Mouse (Mus musculus) spleen, adult 10 weeks (tissue): ENCODE measurements around the gene Mogs. TPM values are rescaled to one million over a fixed set of nuclear protein-coding genes. Genes with fewer than 3 reads are reported as not detected.

Experiments used
- polyA plus RNA-seq: library from polyadenylated mRNA; stranded (reverse); fragments of 350-450 nt; fragmentation: Illumina TruSeq; extraction: RNeasy Lipid Tissue Mini Kit (QIAGEN cat#74804); gene quantifications from one replicate; pipeline ENCODE4 v1.2.3, GENCODE M21; 2015; ENCODE audit warnings: low replicate concordance; ENCODE audit not compliant: insufficient read depth

Gene Mogs
- polyA plus RNA-seq = 22.9 TPM

DNA sequence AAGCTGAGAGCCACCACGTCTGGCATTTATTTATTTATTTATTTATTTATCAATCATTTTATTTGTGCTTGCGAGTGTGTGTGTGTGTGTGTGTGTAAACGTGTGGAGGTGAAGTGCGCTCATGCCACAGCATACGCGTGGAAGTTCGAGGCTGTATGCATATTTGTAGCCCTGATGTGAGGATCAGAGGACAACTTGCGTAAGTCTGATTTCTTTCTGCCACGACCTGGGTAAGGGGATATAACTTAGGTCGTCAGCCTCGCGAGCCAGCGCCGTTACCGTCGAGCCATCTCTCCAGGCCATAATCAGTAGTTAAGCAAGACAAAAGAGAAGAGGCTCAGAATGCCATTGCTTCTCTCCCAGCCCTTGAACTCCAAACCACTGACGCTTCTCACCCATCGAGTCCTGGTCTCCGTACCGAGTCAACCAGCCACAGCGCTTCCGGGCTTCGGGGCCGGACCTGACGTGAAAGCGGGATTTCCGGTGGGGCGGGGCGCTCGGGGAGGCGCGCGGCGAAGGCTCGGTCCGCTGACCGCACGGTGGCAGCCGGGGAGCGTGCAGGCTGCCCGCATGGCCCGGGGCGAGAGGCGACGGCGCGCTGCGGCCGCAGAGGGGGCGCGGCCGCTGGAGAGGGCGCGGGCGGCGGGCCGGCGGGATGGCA lies at the start of gene Mogs:
TSS of gene Mogs (plus strand) at position 486 of the 661 bp plus-strand sequence.

DNA sequence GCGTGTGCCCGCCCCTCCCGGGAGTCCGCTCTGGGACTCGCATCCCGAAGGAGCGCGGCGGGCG lies 45.2 kb upstream of the Mogs start, which contains the start of gene Tlx2:
TSS of gene Tlx2 (minus strand) at position 47 of the 64 bp plus-strand sequence.

DNA sequence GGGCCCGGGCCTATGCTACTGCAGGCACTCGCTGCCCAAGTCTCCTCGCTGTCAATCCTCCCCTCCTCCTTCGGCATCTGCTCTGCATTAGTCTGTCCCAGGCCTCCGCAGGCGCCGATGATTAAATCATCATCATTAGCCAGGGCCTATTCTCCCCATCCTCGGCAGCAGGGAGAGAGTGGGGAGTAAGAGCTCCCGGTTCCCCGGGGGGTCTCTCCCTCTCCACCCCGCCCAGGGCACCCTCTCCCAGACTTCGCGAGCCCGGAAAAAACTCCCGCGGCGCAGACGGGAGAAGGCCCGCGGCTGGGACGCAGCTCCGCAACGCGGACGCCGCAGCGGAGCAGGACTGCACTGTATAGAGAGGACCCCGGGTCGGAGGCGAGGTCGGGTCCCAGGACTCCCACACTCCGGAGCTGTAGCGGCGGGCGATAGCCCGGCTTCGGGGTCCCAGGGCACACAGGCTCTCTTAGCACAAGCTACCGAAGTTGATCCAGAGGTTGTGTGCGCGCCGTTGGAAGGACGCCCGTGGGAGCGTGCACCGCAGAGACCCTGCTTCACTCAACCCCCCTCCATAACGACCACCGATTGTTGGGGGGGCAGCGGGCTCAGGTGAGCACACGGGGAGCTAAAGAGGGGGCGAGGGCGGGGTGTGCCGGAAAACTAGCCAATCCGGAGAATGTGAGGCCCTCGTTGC lies 37.5 kb upstream of the Mogs start, which contains the start of gene Pcgf1:
TSS of gene Pcgf1 (plus strand) at position 240 of the 694 bp plus-strand sequence.

DNA sequence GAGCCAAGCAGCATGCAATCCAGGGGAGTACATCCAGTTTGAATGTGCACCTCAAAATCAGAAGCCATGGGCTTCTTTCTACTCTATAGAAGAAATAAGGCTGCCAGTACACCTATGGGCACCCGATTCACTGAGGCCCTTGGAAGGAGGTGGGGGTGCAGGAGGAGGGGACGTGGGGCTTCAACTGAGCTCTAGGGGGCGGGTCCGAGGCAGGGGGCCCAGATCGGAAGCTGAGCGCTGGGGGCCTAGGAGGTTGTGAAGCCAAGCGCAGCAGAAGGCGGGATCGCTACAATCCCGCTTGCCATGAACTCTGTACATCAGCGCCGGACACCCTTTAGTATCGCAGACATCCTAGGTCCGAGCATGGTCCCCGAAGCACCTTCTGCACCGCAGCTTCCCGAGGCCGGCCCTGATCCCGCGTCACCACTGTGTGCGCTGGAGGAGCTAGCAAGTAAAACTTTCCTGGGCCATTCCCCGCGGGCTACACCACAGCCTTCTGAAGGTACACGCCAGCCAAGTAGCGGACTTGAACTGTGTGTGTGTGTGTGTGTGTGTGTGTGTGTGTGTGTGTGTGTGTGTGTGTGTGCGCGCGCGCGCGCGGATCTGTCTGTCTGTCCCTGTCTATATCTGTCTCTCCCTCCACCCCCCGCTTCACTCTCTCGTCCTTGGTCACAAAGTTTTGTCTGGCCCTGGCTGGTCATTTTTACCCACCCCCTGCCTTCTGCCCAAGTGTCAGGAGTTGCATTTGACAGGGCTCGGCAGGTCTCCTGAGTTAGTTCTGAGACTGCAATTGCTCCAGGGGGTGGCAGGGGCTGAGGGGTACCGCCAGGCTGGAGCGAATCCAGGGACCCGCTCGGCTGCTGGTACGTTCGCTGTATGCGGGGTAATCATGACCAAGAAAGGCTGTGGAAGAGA lies 28.9 kb upstream of the Mogs start, which contains the start of gene Lbx2:
TSS of gene Lbx2 (plus strand) at position 247 of the 915 bp plus-strand sequence.

DNA sequence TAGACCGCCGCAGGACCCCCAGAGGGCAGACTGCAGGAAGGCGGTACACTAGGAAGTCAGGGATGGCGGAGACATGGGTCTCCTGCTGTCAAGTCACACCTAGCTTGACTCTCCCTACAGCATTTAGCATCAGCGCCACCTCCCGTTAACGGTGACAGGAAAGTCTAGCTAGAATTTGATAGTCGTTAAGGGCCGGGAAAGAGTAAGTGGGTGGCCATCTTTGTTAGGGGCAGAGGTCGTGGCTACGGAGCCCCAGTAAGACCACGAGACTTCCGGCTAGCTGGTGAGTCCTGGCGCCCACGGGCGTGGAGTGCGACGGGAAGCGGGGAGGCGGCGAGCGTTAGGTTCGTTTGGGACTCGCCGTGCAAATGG lies 14.0 kb upstream of the Mogs start, which contains the start of the genes Ccdc142 and Gm42688:
TSS of gene Ccdc142 (plus strand) at position 286 of the 372 bp plus-strand sequence.
TSS of gene Gm42688 (plus strand) at position 302 of the 372 bp plus-strand sequence.

DNA sequence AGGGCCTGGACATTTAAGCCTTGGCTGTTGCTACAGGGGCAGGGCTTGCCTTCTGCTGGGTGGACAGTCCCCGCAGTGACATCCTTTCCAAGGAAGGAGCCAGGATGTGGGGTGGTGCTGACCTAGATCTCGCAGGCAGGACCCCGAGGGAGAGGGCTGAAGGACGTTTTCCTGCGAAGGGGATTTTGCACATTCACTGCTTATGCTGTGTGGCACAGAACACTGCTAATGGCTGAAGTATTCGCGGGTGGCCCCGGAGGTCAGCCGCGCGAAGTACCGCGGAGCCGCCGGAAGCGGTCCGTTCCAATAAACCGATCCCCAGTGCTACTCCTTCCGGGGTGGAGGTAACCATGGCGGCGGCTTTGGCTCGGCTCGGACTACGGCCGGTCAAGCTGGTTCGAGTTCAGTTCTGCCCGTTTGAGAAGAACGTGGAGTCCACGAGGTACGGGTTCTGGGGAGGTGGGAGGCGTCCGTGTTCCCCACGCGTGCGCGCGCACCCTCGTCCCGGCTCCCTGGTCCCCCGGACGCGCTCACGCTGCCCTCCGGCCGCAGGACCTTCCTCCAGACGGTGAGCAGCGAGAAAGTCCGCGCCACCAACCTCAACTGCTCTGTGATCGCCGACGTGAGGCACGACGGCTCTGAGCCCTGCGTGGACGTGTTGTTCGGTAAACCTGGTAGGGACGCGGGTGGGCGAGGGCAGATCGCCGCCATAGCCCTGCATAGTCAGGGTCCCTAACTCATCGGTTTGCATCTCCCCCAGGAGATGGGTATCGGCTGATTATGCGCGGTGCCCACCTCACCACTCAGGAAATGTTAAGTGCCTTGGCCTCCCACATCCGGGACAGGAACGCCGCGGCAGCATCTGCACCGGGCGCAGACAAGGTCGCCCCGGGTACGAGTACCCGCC lies 6.3 kb upstream of the Mogs start, which contains the start of gene Mrpl53:
TSS of gene Mrpl53 (plus strand) at position 279 of the 907 bp plus-strand sequence.

DNA sequence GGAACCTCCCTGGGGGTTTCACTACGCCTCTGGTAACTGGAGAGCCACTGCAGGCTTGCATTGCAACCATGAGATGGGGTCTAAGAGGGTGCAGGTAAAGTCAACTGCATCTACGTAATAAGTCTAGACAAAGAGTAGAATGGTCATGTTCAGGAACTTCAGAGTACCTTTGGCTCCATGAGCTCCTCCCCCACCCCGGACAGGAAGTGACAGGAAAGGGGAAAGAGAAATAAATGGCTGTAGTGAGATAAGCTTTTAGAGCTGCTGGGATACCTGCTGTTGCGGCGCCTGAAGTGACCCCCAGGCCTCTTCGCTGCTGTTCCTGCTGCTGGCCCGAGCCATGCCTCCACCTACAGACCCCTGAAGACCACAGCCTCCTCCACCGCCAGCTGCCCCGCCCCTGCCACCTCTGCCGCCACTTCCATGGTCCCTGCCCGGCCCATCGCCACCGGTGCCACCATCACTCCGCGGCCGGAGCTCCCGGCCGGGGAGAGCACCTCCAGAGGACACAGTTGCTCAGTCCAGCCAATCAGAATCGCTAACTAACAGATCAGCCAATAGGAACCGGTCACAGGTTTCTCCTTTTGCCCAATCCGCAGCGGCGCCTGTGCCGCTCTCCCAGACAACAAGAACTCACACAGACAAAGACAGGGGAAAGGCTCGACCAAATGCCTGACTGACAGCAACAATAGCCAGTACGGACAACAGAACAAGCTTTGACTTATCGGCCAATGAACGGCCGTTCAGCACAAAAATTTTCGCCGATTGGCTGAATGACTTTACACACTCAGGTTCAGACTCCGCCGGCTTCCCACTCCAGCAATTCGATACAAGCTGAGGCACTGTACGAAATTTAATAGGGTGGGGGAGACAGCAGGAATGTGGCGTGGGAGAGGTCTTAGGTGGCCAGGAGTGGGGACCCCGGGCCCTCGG lies 5.9 kb downstream of the Mogs start, which contains the start of gene Wbp1:
TSS of gene Wbp1 (minus strand) at position 630 of the 933 bp plus-strand sequence.

DNA sequence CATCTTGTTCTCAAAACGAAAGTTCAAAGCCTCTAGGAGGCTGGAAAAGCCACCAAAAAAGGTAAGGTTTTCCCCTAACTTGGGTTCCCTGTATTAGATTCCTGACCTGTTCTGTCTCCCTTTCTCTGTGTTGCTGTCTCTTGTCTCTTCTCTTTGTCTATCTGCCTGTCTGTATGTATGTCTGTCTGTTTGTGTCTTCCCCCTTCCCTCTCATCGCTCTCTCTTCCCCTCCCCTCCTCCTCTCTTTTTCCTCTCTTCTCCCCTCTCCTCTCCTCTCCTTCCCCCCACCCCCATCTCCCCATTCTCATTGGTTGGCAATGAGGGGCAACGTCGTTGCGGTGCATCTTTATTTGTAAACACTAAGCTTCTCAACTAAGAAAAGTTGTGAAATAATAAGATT lies 10.0 kb downstream of the Mogs start, which contains the start of gene Ino80b:
TSS of gene Ino80b (minus strand) at position 101 of the 400 bp plus-strand sequence.

DNA sequence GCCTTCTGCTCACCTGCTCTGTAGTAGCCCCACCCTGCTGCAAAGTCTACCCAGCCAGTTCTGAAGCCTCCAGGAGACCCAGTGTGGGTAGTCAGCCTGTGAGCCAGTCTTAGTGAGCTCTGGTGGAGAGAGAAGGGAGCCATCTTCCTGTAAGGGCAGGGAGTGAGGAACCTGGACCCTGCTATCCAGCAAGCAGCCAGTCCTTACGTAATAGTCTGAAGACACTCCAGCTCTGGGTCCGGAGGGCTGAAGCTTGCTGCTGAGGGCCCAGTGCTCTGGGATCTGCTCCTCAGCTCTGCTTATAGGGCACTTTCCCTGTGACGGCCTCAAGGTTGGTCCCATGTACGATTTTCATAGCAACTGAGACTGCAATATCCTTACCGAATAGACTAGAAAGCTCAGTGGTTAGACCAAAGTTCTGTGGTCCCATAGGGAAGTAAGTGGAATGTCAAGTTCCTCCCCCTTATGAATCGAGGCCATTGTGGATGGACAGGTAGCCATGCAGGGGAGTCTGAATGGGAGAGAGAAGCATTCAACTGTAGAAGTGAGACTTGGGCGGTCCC lies 19.7 kb downstream of the Mogs start, which contains the start of gene Rtkn:
TSS of gene Rtkn (plus strand) at position 513 of the 563 bp plus-strand sequence.

DNA sequence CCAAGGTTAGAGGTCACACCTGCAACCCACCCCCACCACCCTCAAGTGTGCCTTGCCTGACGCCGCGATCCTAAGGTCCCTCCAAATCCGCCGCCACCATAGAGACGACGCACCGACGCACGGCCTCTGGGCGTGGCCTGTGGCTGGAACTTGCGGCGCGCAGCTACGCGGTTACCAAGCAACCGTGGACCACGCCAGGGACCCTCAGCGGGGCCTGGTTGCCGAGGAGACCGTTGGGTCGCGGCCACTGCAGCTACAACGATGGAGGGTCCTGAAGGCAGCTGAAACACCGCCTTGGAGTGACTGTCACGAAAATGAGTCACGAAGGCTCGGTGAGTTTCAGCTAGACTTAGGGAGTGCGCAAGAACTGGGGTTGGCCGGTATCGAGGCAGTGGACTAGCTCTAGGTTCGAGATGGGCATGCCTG lies 41.0 kb downstream of the Mogs start, which contains the start of the genes Wdr54 and 1700003E16Rik:
TSS of gene Wdr54 (minus strand) at position 139 of the 426 bp plus-strand sequence.
TSS of gene 1700003E16Rik (plus strand) at position 146 of the 426 bp plus-strand sequence.

DNA sequence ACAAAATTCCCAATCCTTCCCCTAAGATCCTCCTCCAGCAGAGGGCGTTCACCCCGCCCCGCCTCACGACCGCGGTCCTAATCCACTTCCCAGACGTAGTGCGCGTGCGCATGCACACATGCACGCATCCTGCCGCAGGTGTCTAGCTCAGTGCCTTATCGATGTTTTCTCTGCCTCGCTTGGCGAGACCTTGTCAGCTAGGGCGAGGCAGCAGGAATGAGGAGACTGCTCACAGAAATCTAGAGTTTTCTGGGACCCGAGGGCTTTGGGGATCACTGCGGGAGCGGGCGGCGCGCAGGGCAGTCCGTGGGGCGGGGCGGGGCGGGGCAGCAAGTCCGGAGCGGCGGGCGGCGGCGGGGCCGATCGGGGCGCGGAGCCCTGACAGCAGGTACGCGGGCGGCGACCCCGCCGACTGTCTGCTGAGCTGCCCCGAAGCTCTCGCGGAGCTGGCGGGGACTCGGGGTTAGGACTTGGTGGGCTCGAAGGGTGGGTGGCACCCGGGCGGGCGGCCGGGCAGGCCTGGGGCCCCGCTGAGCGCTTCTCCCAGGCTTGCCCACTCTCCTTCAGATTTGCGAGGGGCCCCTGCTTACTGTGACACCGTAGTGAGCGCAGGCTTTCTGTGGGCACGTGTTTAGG lies 50.4 kb downstream of the Mogs start, which contains the start of gene Dctn1:
TSS of gene Dctn1 (plus strand) at position 314 of the 636 bp plus-strand sequence.

Other genes with a start within 250 kb of the Mogs start
- 2.3 TPM for gene Sema4f, start 175.7 kb upstream of the Mogs start, polyA plus RNA-seq
- 0.52 TPM for gene M1ap, start 168.6 kb upstream of the Mogs start, polyA plus RNA-seq
- 13.5 TPM for gene Dok1, start 82.0 kb upstream of the Mogs start, polyA plus RNA-seq
- 6.8 TPM for gene Loxl3, start 81.3 kb upstream of the Mogs start, polyA plus RNA-seq
- gene Aup1, start 61.0 kb upstream of the Mogs start, polyA plus RNA-seq = 155 TPM
- 58.4 TPM for gene Htra2, start 60.2 kb upstream of the Mogs start, polyA plus RNA-seq
- 3.4 TPM for gene Dqx1, start 57.7 kb upstream of the Mogs start, polyA plus RNA-seq
- not detected for gene Tlx2, start 45.2 kb upstream of the Mogs start, polyA plus RNA-seq
- 20.7 TPM for gene Pcgf1, start 37.6 kb upstream of the Mogs start, polyA plus RNA-seq
- not detected for gene Lbx2, start 29.1 kb upstream of the Mogs start, polyA plus RNA-seq
- gene Ccdc142, start 13.9 kb upstream of the Mogs start, polyA plus RNA-seq = 0.48 TPM
- gene Gm42688, start 13.9 kb upstream of the Mogs start, polyA plus RNA-seq = 4.8 TPM
- 19.2 TPM for gene Mrpl53, start 6.5 kb upstream of the Mogs start, polyA plus RNA-seq
- 27.1 TPM for gene Wbp1, start 6.1 kb downstream of the Mogs start, polyA plus RNA-seq
- gene Ino80b, start 9.9 kb downstream of the Mogs start, polyA plus RNA-seq = 7.5 TPM
- 0.52 TPM for gene Rtkn, start 20.0 kb downstream of the Mogs start, polyA plus RNA-seq
- 0.14 TPM for gene Wdr54, start 40.9 kb downstream of the Mogs start, polyA plus RNA-seq
- gene 1700003E16Rik, start 40.9 kb downstream of the Mogs start, polyA plus RNA-seq = not detected
- 39.1 TPM for gene Dctn1, start 50.4 kb downstream of the Mogs start, polyA plus RNA-seq
- gene Slc4a5, start 104.3 kb downstream of the Mogs start, polyA plus RNA-seq = not detected
- 34.2 TPM for gene Mthfd2, start 210.4 kb downstream of the Mogs start, polyA plus RNA-seq
- 265 TPM for gene Mob1a, start 210.5 kb downstream of the Mogs start, polyA plus RNA-seq
- gene Bola3, start 233.7 kb downstream of the Mogs start, polyA plus RNA-seq = 62.7 TPM